Mouse (Mus musculus): ENCODE measurements around the gene Slc38a6. TPM values are rescaled to one million over a fixed set of nuclear protein-coding genes. Genes with fewer than 3 reads are reported as not detected.

Slc38a6 gene
- polyA plus RNA-seq, 1 experiment from 2014 or later: 10.9 TPM

DNA sequence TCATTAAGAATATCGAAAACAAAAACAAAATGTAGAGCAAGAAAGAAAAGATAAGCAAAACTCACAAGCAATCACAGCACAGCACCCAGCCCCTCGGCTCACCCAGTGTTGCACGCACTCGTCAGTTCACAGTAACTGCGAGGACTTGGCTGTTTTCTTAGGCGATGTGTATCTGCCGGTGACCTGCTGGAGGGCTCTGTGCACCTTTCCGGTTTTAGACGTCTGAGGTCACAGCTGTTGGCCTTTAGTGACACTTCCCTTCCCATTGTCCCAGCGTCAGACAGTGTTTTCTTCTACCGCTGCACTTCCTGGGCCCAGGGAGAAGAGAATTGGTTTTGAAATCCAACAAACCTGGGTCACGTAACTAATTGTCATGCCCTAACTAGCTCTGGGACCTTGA lies 58.6 kb downstream of the Slc38a6 start:
- Histone ChIP-seq H3K36me3 (peaks cover 14% of the 10 kb centered on the region), H3K4me3 (no peak overlapping the region), H3K4me2 (no peak overlapping the region), H3K4me1 (replicated peaks) (peaks cover 13% of the 10 kb centered on the region), H3K9me3 (no peaks in the 10 kb centered on the region), H3K27ac (replicated peaks) (no peak overlapping the region), H3K9ac (no peak overlapping the region), H3K27me3 (no peaks in the 10 kb centered on the region)
- ATAC-seq (ENCODE audit: low read depth): no peak
- 80% methylated on average over 12 of the region's 12 CpGs for WGBS

DNA sequence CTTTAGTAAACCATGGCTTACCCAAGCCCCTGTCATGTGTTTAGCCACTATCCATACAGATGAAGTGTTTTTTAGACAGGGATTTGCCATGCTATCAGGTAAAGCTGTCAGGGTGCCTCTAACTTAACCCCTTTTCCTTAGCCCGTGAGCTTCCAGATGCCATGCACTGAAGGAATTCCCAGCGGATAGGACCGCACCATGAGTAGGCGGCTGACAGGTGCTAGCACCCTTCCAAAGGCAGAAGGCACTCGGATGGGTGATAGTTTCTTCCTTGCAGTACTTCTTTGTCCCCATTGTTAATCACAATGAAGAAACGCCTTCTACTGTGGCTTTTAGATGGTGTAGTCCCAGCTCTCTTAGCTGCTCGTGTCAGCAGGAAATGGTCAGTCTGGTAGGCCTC lies 60.6 kb downstream of the Slc38a6 start:
- no peak for ATAC-seq (ENCODE audit: low read depth)

DNA sequence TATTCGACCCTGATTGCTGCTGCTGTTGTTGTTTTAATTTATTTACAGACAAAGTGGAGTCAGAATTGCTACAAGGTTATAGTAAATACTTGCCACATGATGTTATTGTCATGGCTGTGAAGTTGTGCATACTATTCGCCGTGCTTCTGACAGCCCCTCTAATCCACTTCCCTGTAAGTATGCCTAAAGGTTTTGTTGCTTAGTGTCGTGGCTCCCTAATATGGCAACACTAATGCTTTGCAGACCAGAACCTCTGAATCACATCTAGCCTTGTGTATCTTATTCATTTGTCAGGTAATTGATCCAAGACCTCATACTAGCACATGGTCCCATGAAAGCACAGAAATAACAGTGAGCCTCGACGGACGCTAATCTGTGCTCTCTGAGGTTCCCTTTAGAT lies 63.9 kb downstream of the Slc38a6 start:
- ATAC-seq (ENCODE audit: low read depth): no peak
- H3K9me3 ChIP-seq: no peaks in the 10 kb centered on the region
- H3K4me2 ChIP-seq: no peak overlapping the region
- H3K36me3 ChIP-seq: no peaks in the 10 kb centered on the region; the same call in 1 of the 2 replicates
- no peak overlapping the region for H3K27ac ChIP-seq (replicated peaks)
- H3K27me3 ChIP-seq: no peaks in the 10 kb centered on the region
- peaks cover 22% of the 10 kb centered on the region for H3K4me1 ChIP-seq (replicated peaks)
- H3K9ac ChIP-seq: no peak overlapping the region
- no peak overlapping the region for H3K4me3 ChIP-seq
- 75% methylated on average over 7 of the region's 7 CpGs for WGBS

More for the DNA sequence above, 60.6 kb downstream of the Slc38a6 start:
- 83% methylated on average over 7 of the region's 7 CpGs for WGBS
- no peak overlapping the region for H3K9ac ChIP-seq
- H3K9me3 ChIP-seq: no peaks in the 10 kb centered on the region
- H3K4me1 ChIP-seq (replicated peaks): peaks cover 1% of the 10 kb centered on the region; the same call in 1 of the 2 replicates
- peaks cover 14% of the 10 kb centered on the region for H3K36me3 ChIP-seq
- no peak overlapping the region for H3K4me3 ChIP-seq
- H3K4me2 ChIP-seq: no peak overlapping the region
- H3K27me3 ChIP-seq: no peaks in the 10 kb centered on the region
- no peak overlapping the region for H3K27ac ChIP-seq (replicated peaks)

DNA sequence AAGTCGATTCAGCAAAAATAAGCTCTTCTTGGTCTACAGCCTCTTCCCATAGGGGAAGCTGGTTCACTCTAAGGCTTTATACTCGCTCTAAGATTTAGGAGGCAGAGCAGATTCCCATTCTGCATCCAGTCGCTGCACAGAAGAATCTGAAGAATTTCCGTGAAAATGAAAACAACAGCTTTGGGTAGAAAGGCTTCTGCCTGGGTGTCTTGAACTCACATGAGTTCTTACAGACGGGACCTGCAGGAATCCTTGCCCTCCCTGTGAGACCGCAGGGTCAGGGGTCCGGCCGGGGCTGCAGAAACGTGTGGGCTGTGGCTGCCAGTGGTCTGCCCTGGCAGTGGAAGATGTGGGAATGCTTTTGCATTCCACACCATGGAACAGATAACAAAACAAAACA lies 64.4 kb downstream of the Slc38a6 start:
- no peak overlapping the region for H3K4me3 ChIP-seq
- 22% methylated on average over 9 of the region's 9 CpGs for WGBS
- no peaks in the 10 kb centered on the region for H3K9me3 ChIP-seq
- peaks cover 23% of the 10 kb centered on the region for H3K4me1 ChIP-seq (replicated peaks)
- no peak overlapping the region for H3K4me2 ChIP-seq
- no peak overlapping the region for H3K27ac ChIP-seq (replicated peaks)
- no peak for ATAC-seq (ENCODE audit: low read depth)
- H3K9ac ChIP-seq: no peak overlapping the region
- no peaks in the 10 kb centered on the region for H3K27me3 ChIP-seq
- no peaks in the 10 kb centered on the region; the same call in 1 of the 2 replicates for H3K36me3 ChIP-seq

DNA sequence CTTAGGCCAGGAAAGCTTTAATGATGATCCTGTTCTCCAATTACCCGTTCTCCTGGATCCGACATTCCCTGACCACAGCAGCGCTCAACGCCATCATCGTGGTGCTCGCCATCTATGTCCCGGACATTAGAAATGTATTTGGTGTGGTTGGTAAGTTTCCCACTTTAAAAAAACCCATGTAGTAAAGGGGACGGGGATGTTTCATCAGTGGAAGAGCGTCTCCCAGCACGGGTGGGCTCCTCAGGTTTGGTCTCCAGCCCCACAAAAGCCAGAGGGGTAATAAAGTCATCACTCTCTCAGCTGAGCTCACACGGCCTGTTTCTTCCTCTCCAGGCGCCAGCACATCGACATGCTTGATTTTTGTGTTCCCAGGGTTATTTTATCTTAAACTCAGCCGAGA lies 65.2 kb downstream of the Slc38a6 start:
- Histone ChIP-seq H3K27me3 (no peaks in the 10 kb centered on the region), H3K4me3 (no peak overlapping the region), H3K4me1 (replicated peaks) (peaks cover 23% of the 10 kb centered on the region), H3K4me2 (no peak overlapping the region), H3K36me3 (no peaks in the 10 kb centered on the region; the same call in 1 of the 2 replicates), H3K9me3 (no peaks in the 10 kb centered on the region), H3K9ac (no peak overlapping the region), H3K27ac (replicated peaks) (no peak overlapping the region)
- WGBS: 43% methylated on average over 14 of the region's 14 CpGs
- ATAC-seq (ENCODE audit: low read depth): no peak

DNA sequence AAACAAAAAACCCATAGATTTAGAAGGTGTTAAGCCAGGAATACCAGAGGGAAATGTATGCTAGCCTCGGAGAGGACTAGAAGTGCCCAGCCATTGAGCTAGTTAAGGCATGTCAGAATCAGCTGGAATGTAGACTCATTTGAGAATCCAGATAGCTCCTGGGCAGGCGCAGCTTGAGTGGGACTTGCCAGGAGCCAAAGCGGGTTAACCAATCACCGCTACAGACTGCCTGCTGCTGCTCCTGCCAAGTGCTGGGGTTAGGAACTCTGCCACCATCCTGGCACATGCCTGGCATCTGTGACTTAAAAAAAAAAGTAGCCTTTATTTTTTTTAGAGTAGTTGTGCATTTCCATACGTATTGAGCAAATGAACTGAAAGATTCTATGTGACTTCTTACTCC lies 66.8 kb downstream of the Slc38a6 start:
- ATAC-seq (ENCODE audit: low read depth): peak; percentile 59; the same call in 1 of the 2 replicates
- Histone ChIP-seq H3K27ac (replicated peaks) (no peak overlapping the region), H3K9me3 (no peaks in the 10 kb centered on the region), H3K27me3 (no peaks in the 10 kb centered on the region), H3K4me2 (no peak overlapping the region), H3K36me3 (no peaks in the 10 kb centered on the region; the same call in 1 of the 2 replicates), H3K4me3 (no peak overlapping the region), H3K9ac (no peak overlapping the region), H3K4me1 (replicated peaks) (peaks cover 23% of the 10 kb centered on the region)
- WGBS: 71% methylated on average over 5 of the region's 5 CpGs

DNA sequence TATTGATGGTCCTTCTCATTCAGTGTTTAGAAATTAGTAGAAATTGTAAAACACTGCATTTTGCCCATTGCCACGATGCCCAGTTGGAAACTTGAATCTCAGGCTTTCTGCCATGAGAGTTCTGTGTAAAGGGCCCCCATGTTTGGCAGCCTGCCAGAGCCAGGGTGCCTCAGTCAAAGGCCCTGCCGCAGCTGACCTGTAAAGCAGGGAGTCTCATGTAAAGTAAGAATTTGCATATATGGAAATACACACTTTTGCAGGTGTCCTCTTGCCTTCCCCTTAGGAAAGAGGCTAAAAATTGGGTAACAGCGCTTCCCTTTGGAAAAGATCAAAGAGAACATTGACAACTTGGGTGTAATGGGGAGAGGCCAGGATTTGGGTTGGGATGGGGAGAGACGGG lies 67.9 kb downstream of the Slc38a6 start:
- no peaks in the 10 kb centered on the region for H3K27me3 ChIP-seq
- 38% methylated on average over 4 of the region's 4 CpGs for WGBS
- no peak for ATAC-seq (ENCODE audit: low read depth)

DNA sequence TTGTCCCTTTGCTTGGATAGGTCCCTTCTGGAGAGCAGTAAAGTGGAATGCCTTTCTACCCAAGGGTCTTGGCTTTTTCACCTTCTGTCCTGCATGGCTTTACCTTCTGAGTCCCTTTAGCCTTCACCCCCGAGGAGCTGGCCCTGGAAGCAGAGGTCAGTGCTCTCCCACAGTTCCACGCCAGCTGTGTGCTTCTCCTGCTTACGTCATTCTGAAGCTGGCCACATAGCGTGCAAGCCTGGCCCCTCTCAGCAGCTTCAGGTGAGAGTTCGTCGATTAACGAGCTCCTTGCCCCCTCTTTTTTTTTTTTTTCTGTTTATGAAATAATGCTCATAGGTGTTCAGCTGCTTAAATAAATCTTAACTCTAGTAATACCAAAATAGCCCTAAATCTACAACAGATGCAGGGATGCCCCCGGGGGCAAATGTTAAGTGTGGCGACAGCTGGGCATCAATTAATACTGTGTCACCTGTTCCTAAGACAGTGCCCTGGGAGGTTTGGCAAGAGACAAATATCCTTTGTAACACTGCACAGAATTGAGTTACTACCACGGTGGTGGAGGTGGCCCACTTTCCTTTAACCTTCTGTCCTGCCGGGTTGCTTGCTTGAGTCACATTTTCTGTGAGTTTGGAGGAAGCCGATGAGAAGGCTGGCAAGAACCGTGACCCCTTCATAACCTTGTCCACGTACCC lies 68.7 kb downstream of the Slc38a6 start:
- no peak overlapping the region for H3K9ac ChIP-seq
- no peak for ATAC-seq (ENCODE audit: low read depth)
- 48% methylated on average over 14 of the region's 14 CpGs for WGBS
- no peak overlapping the region for H3K4me3 ChIP-seq
- H3K36me3 ChIP-seq: no peaks in the 10 kb centered on the region
- no peak overlapping the region for H3K4me2 ChIP-seq
- H3K27me3 ChIP-seq: no peaks in the 10 kb centered on the region
- H3K9me3 ChIP-seq: no peaks in the 10 kb centered on the region
- H3K4me1 ChIP-seq (replicated peaks): peaks cover 23% of the 10 kb centered on the region
- H3K27ac ChIP-seq (replicated peaks): no peak overlapping the region

More for the DNA sequence above, 67.9 kb downstream of the Slc38a6 start:
- Histone ChIP-seq H3K4me3 (no peak overlapping the region), H3K36me3 (no peaks in the 10 kb centered on the region), H3K27ac (replicated peaks) (no peak overlapping the region), H3K9ac (no peak overlapping the region), H3K9me3 (no peaks in the 10 kb centered on the region), H3K4me1 (replicated peaks) (peaks cover 23% of the 10 kb centered on the region), H3K4me2 (no peak overlapping the region)

DNA sequence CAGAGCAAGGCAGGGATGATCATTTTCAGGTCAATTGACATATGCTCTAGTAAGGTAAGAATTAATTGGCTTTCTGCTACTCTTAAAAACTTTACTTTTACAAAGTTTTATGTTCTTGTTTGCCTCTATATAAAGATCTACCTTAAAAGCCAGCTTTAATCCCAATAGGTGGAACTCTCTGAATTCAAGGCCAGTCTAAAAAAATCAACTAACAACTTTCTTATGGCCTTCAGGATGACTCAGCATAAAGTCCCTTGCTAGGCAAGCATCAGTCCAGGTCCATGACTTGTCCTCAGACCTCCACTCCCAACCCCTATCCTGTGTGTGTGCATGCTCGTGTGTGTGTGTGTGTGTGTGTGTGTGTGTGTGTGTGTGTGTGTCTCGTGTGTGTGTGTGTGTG lies 70.1 kb downstream of the Slc38a6 start:
- no peaks in the 10 kb centered on the region for H3K9me3 ChIP-seq
- H3K27ac ChIP-seq (replicated peaks): no peak overlapping the region
- no peak for ATAC-seq (ENCODE audit: low read depth)
- H3K36me3 ChIP-seq: no peaks in the 10 kb centered on the region
- H3K9ac ChIP-seq: no peak overlapping the region
- H3K4me1 ChIP-seq (replicated peaks): peaks cover 28% of the 10 kb centered on the region
- H3K4me3 ChIP-seq: no peak overlapping the region
- 67% methylated on average over 1 of the region's 2 CpGs for WGBS
- no peaks in the 10 kb centered on the region for H3K27me3 ChIP-seq
- no peak overlapping the region for H3K4me2 ChIP-seq

DNA sequence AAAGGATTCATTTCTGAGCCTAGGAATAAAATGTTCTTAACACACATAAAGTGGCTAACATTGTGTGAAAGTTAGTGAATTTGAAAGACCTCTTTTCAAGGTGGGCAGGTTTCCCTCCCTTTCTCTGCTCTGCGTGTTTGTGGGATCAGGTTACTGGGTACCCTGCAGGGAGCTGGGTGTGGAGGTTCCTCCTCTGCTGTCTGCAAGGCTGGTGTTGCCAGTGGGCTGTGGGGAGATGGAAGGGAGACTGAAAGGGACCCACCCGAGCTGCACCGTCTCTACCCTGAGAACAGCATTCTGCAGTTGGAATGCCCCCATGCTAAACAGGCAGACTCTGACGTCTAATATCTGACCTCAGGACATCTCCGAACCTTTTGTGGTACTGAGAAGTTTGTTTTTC lies 70.7 kb downstream of the Slc38a6 start:
- ATAC-seq (ENCODE audit: low read depth): no peak
- Histone ChIP-seq H3K4me2 (no peak overlapping the region), H3K4me3 (no peak overlapping the region), H3K9ac (no peak overlapping the region), H3K9me3 (no peaks in the 10 kb centered on the region), H3K36me3 (no peaks in the 10 kb centered on the region), H3K4me1 (replicated peaks) (peaks cover 28% of the 10 kb centered on the region), H3K27me3 (no peaks in the 10 kb centered on the region), H3K27ac (replicated peaks) (no peak overlapping the region)
- WGBS: 56% methylated on average over 5 of the region's 5 CpGs

DNA sequence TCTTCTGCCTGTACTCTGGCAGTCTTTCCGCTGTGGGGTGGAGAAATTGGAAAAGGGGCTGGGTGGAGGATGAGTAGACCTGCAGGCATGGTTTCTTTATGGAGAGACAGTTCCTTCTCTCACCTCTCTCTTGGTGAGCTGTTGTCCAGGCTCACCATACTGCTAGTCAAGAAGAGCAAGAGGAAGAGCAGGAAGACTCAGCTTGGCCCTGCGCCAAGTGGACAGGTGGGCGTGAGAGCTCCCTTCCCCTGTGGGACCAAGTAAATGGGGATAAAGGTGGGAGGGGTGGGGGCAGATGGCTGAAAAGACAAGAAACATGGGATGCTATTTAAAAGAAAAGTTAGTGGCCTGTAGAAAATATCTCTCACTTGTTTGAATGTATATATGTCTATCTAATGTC lies 71.2 kb downstream of the Slc38a6 start:
- ATAC-seq (ENCODE audit: low read depth): no peak

DNA sequence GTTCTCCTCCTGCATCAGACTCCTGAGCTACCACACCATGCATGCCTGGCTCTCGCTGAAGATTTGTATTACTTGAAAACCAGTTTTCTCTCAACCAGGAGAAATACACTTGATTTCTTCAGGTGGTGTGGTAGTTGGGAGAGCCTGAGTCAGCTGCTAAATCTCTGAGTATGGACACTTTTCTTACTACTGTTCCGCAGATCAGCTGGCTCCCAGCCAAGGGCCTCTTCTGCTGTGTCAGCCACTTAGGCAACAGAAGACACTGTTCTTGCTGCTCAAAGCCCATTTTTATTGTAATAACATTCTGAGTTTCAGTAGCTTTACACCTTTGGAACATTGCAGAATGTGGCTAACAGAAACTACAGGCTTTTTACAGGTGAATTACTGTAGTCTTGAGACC lies 72.1 kb downstream of the Slc38a6 start:
- ATAC-seq (ENCODE audit: low read depth): no peak
- H3K4me3 ChIP-seq: no peak overlapping the region
- WGBS: 77% methylated on average over 2 of the region's 2 CpGs

More for the DNA sequence above, 71.2 kb downstream of the Slc38a6 start:
- H3K9ac ChIP-seq: no peak overlapping the region
- peaks cover 28% of the 10 kb centered on the region for H3K4me1 ChIP-seq (replicated peaks)
- H3K4me3 ChIP-seq: no peak overlapping the region
- no peaks in the 10 kb centered on the region for H3K36me3 ChIP-seq
- H3K4me2 ChIP-seq: no peak overlapping the region
- no peaks in the 10 kb centered on the region for H3K9me3 ChIP-seq
- H3K27me3 ChIP-seq: no peaks in the 10 kb centered on the region
- no peak overlapping the region for H3K27ac ChIP-seq (replicated peaks)
- WGBS: 90% methylated on average over 3 of the region's 3 CpGs

DNA sequence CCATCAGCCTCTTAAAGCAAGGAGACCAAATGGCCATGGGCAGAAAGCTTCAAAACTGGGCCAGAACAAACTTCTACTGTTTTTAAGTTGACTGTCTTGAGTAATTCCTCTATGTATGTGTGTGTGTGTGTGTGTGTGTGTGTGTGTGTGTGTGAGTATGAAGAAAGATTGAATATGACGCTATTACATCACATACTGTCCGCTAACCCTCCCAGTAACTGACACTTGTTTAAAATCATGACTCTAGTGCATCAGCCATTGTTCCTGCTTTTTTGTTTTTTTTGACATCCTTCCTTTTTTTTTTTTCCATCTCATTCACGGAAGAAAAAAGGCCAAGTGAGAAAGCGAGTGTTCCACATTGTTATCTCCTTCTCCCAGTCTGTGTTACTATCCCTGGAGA lies 72.9 kb downstream of the Slc38a6 start:
- Histone ChIP-seq H3K4me1 (replicated peaks) (peaks cover 16% of the 10 kb centered on the region), H3K9me3 (no peaks in the 10 kb centered on the region), H3K27me3 (no peaks in the 10 kb centered on the region), H3K27ac (replicated peaks) (no peak overlapping the region), H3K9ac (no peak overlapping the region), H3K36me3 (no peaks in the 10 kb centered on the region), H3K4me2 (no peak overlapping the region), H3K4me3 (no peak overlapping the region)
- 85% methylated on average over 4 of the region's 4 CpGs for WGBS
- ATAC-seq (ENCODE audit: low read depth): no peak

More for the DNA sequence above, 72.1 kb downstream of the Slc38a6 start:
- Histone ChIP-seq H3K4me1 (replicated peaks) (peaks cover 24% of the 10 kb centered on the region), H3K36me3 (no peaks in the 10 kb centered on the region), H3K4me2 (no peak overlapping the region), H3K9ac (no peak overlapping the region), H3K27me3 (no peaks in the 10 kb centered on the region), H3K9me3 (no peaks in the 10 kb centered on the region), H3K27ac (replicated peaks) (no peak overlapping the region)
